Mouse (Mus musculus) liver, embryonic 14.5 days (tissue): ENCODE data around the gene Hspa4l.

Source experiments
- CTCF ChIP-seq: IDR thresholded peaks from 2 replicates; pipeline ENCODE4 v1.5.1; 2016; ENCODE audit warnings: antibody characterized with exemption, low read depth, control low read depth
- EP300 ChIP-seq: IDR thresholded peaks from 2 replicates; pipeline ENCODE4 v1.6.1; 2016; ENCODE audit warnings: antibody characterized with exemption, low read depth

- TF ChIP-seq CTCF (no peak), EP300 (no peak)
Observed at GRCm38 (mm10) chr3:40695162-40695561, 49.1 kb upstream of the Hspa4l start.
